32 mouse cellular contexts compared by ENCODE assay signal in genomic region chr10:126940949-126941348, GRCm38 (mm10). TPM values are rescaled to one million over a fixed set of nuclear protein-coding genes. Genes with fewer than 3 reads are reported as not detected.
DNase-seq lines count a peak whose midpoint lies in the region; ATAC-seq and TF ChIP-seq lines count a peak whose summit lies in the region.
"Had no signal": no experiment of that assay in that cellular context is flagged by ENCODE, and none has a peak within 500 bp of the region (broad histone marks: within the 10 kb centered on the region; RNA-seq: fewer than 3 reads in every experiment).

No protein-coding gene starts in this region.

- peak in 1 of 2 experiments; percentile 47 for DNase-seq in heart, adult 2 months
- no peak for DNase-seq in heart, adult 8-10 months (ENCODE audit: low spot score)
- DNase-seq in forebrain, embryonic 11.5 days (ENCODE audit: low spot score), result no peak
- no peak for DNase-seq in thymus, postnatal 25 days
- DNase-seq in layer of hippocampus, adult 11-12 months (ENCODE audit: low spot score), result no peak
- DNase-seq: adrenal gland, postnatal 25 days; cerebellum, adult 11-12 months; cerebellum, postnatal 10 days; gastrocnemius, postnatal 25 days; kidney, adult 8-10 months; kidney, postnatal 4 days; layer of hippocampus, postnatal 36 days; left cerebral cortex, postnatal 4 days; liver, postnatal 0 days; right cerebral cortex, postnatal 14 days; spleen, adult 18-20 months; thymus, adult 18-20 months; thymus, postnatal 36 days had no signal

- TF ChIP-seq CTCF in heart, adult 2 months (IDR thresholded peaks at IDR 0.05), result no peak

- no peak overlapping the region for H3K4me3 ChIP-seq in heart, adult 2 months
- H3K4me3 ChIP-seq in heart, embryonic 12.5 days, result no peak overlapping the region
- no peak overlapping the region for H3K4me3 ChIP-seq in heart, embryonic 16.5 days (ENCODE audit: low read length)
- H3K4me3 ChIP-seq in forebrain, embryonic 11.5 days (ENCODE audit: low read depth, low read length), result no peak overlapping the region
- H3K4me3 ChIP-seq: embryonic facial prominence, embryonic 13.5 days; forebrain, embryonic 10.5 days; hindbrain, embryonic 12.5 days; liver, embryonic 12.5 days; midbrain, embryonic 13.5 days had no signal

- peaks cover 14% of the 10 kb centered on the region for H3K9me3 ChIP-seq in heart, embryonic 12.5 days (replicated peaks)
- peaks cover 11% of the 10 kb centered on the region for H3K9me3 ChIP-seq in heart, embryonic 16.5 days (replicated peaks; ENCODE audit: control insufficient read depth, low read length)
- H3K9me3 ChIP-seq in forebrain, embryonic 11.5 days (ENCODE audit: control insufficient read depth, low read length), result peaks cover 5% of the 10 kb centered on the region; the same call in 1 of the 2 replicates

- H3K4me1 ChIP-seq in heart, adult 2 months (ENCODE audit: control insufficient read depth, insufficient read depth, low read length), result peaks cover 3% of the 10 kb centered on the region
- H3K4me1 ChIP-seq in heart, embryonic 12.5 days (replicated peaks), result peaks cover 29% of the 10 kb centered on the region
- H3K4me1 ChIP-seq in heart, embryonic 16.5 days (ENCODE audit: control insufficient read depth, insufficient read depth, low read length), result peaks cover 20% of the 10 kb centered on the region
- H3K4me1 ChIP-seq in forebrain, embryonic 11.5 days (replicated peaks; ENCODE audit: control insufficient read depth, insufficient read depth, low read length), result no peaks in the 10 kb centered on the region
- H3K4me1 ChIP-seq: hindbrain, embryonic 12.5 days; liver, embryonic 12.5 days; midbrain, embryonic 13.5 days had no signal

- intact Hi-C loops in heart, adult 2 months (cut with DNase I), result no loop called here

- H3K27me3 ChIP-seq in heart, adult 2 months (ENCODE audit: control insufficient read depth, insufficient read depth, low read length), result no peaks in the 10 kb centered on the region
- no peaks in the 10 kb centered on the region for H3K27me3 ChIP-seq in heart, embryonic 12.5 days (replicated peaks)
- no peaks in the 10 kb centered on the region for H3K27me3 ChIP-seq in heart, embryonic 16.5 days (ENCODE audit: control insufficient read depth, insufficient read depth, low read length)
- no peaks in the 10 kb centered on the region for H3K27me3 ChIP-seq in forebrain, embryonic 11.5 days (ENCODE audit: control insufficient read depth, insufficient read depth, low read length)
- H3K27me3 ChIP-seq: embryonic facial prominence, embryonic 13.5 days; liver, embryonic 12.5 days; midbrain, embryonic 13.5 days had no signal

- H3K36me3 ChIP-seq in heart, adult 2 months (ENCODE audit: control insufficient read depth, insufficient read depth, low read length), result no peaks in the 10 kb centered on the region
- H3K36me3 ChIP-seq in heart, embryonic 12.5 days, result no peaks in the 10 kb centered on the region
- H3K36me3 ChIP-seq in heart, embryonic 16.5 days (ENCODE audit: control insufficient read depth, insufficient read depth), result no peaks in the 10 kb centered on the region
- H3K36me3 ChIP-seq in forebrain, embryonic 11.5 days (ENCODE audit: control insufficient read depth, insufficient read depth, low read length), result no peaks in the 10 kb centered on the region
- H3K36me3 ChIP-seq: embryonic facial prominence, embryonic 13.5 days; forebrain, embryonic 10.5 days; hindbrain, embryonic 12.5 days; liver, embryonic 12.5 days; midbrain, embryonic 13.5 days had no signal

- 49% methylated on average over 7 of the region's 7 CpGs for WGBS in heart, adult 2 months
- WGBS in heart, embryonic 12.5 days, result 38% methylated on average over 7 of the region's 7 CpGs
- 34% methylated on average over 7 of the region's 7 CpGs for WGBS in heart, embryonic 16.5 days
- WGBS in forebrain, embryonic 11.5 days, result 84% methylated on average over 7 of the region's 7 CpGs

- H3K79me2 ChIP-seq in heart, adult 2 months (replicated peaks; ENCODE audit: control insufficient read depth, insufficient read depth, low read length), result no peaks in the 10 kb centered on the region

- peak; percentile 60; the same call in 1 of the 2 replicates for ATAC-seq in heart, embryonic 12.5 days (ENCODE audit: insufficient number of reproducible peaks, low FRiP score)
- peak; percentile 74 for ATAC-seq in heart, embryonic 16.5 days (replicated peaks; ENCODE audit: extremely low read depth, insufficient read depth, low FRiP score)
- no peak for ATAC-seq in forebrain, embryonic 11.5 days (replicated peaks; ENCODE audit: low FRiP score)
- ATAC-seq: CD4-positive, CD25-positive, alpha-beta regulatory T cell, adult 4 months; forebrain, embryonic 16.5 days; intestine, embryonic 16.5 days; liver, embryonic 12.5 days; liver, postnatal 0 days; lung, postnatal 0 days; midbrain, embryonic 13.5 days had no signal

- H3K9ac ChIP-seq in heart, adult 2 months (ENCODE audit: low read depth, low read length), result peak overlapping the region; percentile 32; the same call in 1 of the 2 replicates
- no peak overlapping the region for H3K9ac ChIP-seq in heart, embryonic 12.5 days
- peak overlapping the region; percentile 34 for H3K9ac ChIP-seq in heart, embryonic 16.5 days (ENCODE audit: low read length)
- no peak overlapping the region for H3K9ac ChIP-seq in forebrain, embryonic 11.5 days (ENCODE audit: low read length)
- H3K9ac ChIP-seq: embryonic facial prominence, embryonic 13.5 days; hindbrain, embryonic 12.5 days; liver, embryonic 12.5 days; liver, postnatal 0 days; midbrain, embryonic 13.5 days had no signal

- 0 out of 2 replicates have a peak, but pooled peaks have one; percentile 40 for TF ChIP-seq POLR2A in heart, adult 2 months (IDR thresholded peaks at IDR 0.05; ENCODE audit: insufficient read depth, low read depth, low read length)

- peak overlapping the region; percentile 25; the same call in 1 of the 2 replicates for H3K4me2 ChIP-seq in heart, embryonic 12.5 days
- peak overlapping the region; percentile 28; the same call in 1 of the 2 replicates for H3K4me2 ChIP-seq in heart, embryonic 16.5 days (ENCODE audit: low read depth, low read length)
- H3K4me2 ChIP-seq in forebrain, embryonic 11.5 days (ENCODE audit: low read depth, low read length, severe bottlenecking), result no peak overlapping the region
- H3K4me2 ChIP-seq: embryonic facial prominence, embryonic 13.5 days; hindbrain, embryonic 12.5 days; liver, embryonic 12.5 days; midbrain, embryonic 13.5 days had no signal

- H3K27ac ChIP-seq in heart, adult 2 months, result peak overlapping the region; percentile 63
- H3K27ac ChIP-seq in heart, embryonic 12.5 days (ENCODE audit: poor library complexity, severe bottlenecking), result peak overlapping the region; percentile 72
- peak overlapping the region; percentile 84 for H3K27ac ChIP-seq in heart, embryonic 16.5 days (ENCODE audit: low read length)
- H3K27ac ChIP-seq in forebrain, embryonic 11.5 days (ENCODE audit: low read depth, low read length), result no peak overlapping the region
- H3K27ac ChIP-seq: embryonic facial prominence, embryonic 13.5 days; forebrain, embryonic 10.5 days; hindbrain, embryonic 12.5 days; kidney, postnatal 0 days; liver, embryonic 12.5 days; macrophage; midbrain, embryonic 13.5 days had no signal

- TF ChIP-seq EP300 in heart, adult 2 months (IDR thresholded peaks at IDR 0.05; ENCODE audit: insufficient read depth, low read depth, low read length), result peak; percentile 82

RNA-seq across cellular contexts. Expression of gene Ctdsp2, which starts 37.6 kb away (rescaled TPM):
- 100 to 1,000 TPM in 1 of 2 experiments, 10 to 100 TPM in 1; 82.2 to 108 TPM for total RNA-seq in heart, adult 2 months (2021)
- polyA plus RNA-seq in heart, adult 2 months (2012; rRNA removed), result 85.6 and 114 TPM in 2 replicates
- total RNA-seq in heart, adult 8-10 months (2022), result 100 to 1,000 TPM in 2 of 4 experiments, 10 to 100 TPM in 2; 84.6 to 110 (median 95.0) TPM
- 54.0 and 54.6 TPM in 2 replicates for polyA plus RNA-seq in heart, embryonic 12.5 days (2016; fragmentation: Nextera tagmentation; extraction: Ambion mirVana)
- 38.2 and 41.8 TPM in 2 replicates for polyA plus RNA-seq in heart, embryonic 16.5 days (2015; fragmentation: Nextera tagmentation; extraction: Ambion mirVana)
- polyA plus RNA-seq in forebrain, embryonic 11.5 days (2014; fragmentation: Nextera tagmentation; extraction: Ambion mirVana), result 58.8 and 63.2 TPM in 2 replicates

RNA-seq across cellular contexts. Expression of gene Atp23, which starts 39.8 kb away (rescaled TPM):
- 1 to 10 TPM; 4.9 to 5.5 TPM for total RNA-seq in heart, adult 2 months (2021)
- polyA plus RNA-seq in heart, adult 2 months (2012; rRNA removed), result 5.3 and 5.5 TPM in 2 replicates
- total RNA-seq in heart, adult 8-10 months (2022), result 1 to 10 TPM; 3.7 to 5.8 (median 4.7) TPM
- 8.2 and 10.0 TPM in 2 replicates for polyA plus RNA-seq in heart, embryonic 12.5 days (2016; fragmentation: Nextera tagmentation; extraction: Ambion mirVana)
- polyA plus RNA-seq in heart, embryonic 16.5 days (2015; fragmentation: Nextera tagmentation; extraction: Ambion mirVana), result 10.3 and 11.3 TPM in 2 replicates
- polyA plus RNA-seq in forebrain, embryonic 11.5 days (2014; fragmentation: Nextera tagmentation; extraction: Ambion mirVana), result 15.5 and 23.2 TPM in 2 replicates

RNA-seq across cellular contexts. Expression of gene Avil, which starts 59.6 kb away (rescaled TPM):
- under 1 TPM; 0.34 to 0.48 TPM for total RNA-seq in heart, adult 2 months (2021)
- polyA plus RNA-seq in heart, adult 2 months (2012; rRNA removed), result 0.26 and 0.29 TPM in 2 replicates
- under 1 TPM; 0.32 to 0.87 (median 0.42) TPM for total RNA-seq in heart, adult 8-10 months (2022)
- polyA plus RNA-seq in heart, embryonic 12.5 days (2016; fragmentation: Nextera tagmentation; extraction: Ambion mirVana), result 0.19 and 0.22 TPM in 2 replicates
- polyA plus RNA-seq in heart, embryonic 16.5 days (2015; fragmentation: Nextera tagmentation; extraction: Ambion mirVana), result 0.27 and 0.84 TPM in 2 replicates
- polyA plus RNA-seq in forebrain, embryonic 11.5 days (2014; fragmentation: Nextera tagmentation; extraction: Ambion mirVana), result 0.08 and 0.32 TPM in 2 replicates
- total RNA-seq: common myeloid progenitor, adult 5-6 weeks had no signal
- polyA plus RNA-seq: liver, postnatal 0 days; macrophage had no signal

Comparison
In these comparisons a context has a peak if more than half of its experiments do, and no peak if none do; other contexts are left out.
1. H3K9ac ChIP-seq: peak in heart, adult 2 months (single experiment) and heart, embryonic 16.5 days (single experiment); none in heart, embryonic 12.5 days (single experiment) and forebrain, embryonic 11.5 days (single experiment).